28 mouse cellular contexts compared by ENCODE assay signal in genomic region chr11:82452516-82452915, GRCm38 (mm10).
DNase-seq lines count a peak whose midpoint lies in the region; ATAC-seq and TF ChIP-seq lines count a peak whose summit lies in the region.
"Had no signal": no experiment of that assay in that cellular context is flagged by ENCODE, and none has a peak within 500 bp of the region (broad histone marks: within the 10 kb centered on the region; RNA-seq: fewer than 3 reads in every experiment).

No protein-coding gene starts in this region.

- no peak for DNase-seq in hindbrain, embryonic 14.5 days (ENCODE audit: low spot score)
- peak; percentile 49 for DNase-seq in hindbrain, postnatal 0 days (ENCODE audit: low spot score)
- DNase-seq in midbrain, embryonic 11.5 days (ENCODE audit: low spot score, missing footprints), result peak; percentile 71
- no peak for DNase-seq in neural tube, embryonic 10.5 days (ENCODE audit: extremely low spot score, low spot score)
- DNase-seq: adrenal gland, postnatal 10 days; adrenal gland, postnatal 36 days; B cell, adult 2 months; cerebellum, adult 18-20 months; cerebellum, adult 9-11 months; cerebellum, postnatal 36 days; embryo, embryonic 11 days; gastrocnemius, postnatal 25 days; heart, adult 18-20 months; heart, postnatal 14 days; heart, postnatal 4 days had no signal

- no peak overlapping the region for H3K4me3 ChIP-seq in hindbrain, embryonic 13.5 days
- no peak overlapping the region for H3K4me3 ChIP-seq in hindbrain, embryonic 14.5 days (replicated peaks; ENCODE audit: low read length)
- H3K4me3 ChIP-seq in hindbrain, postnatal 0 days (ENCODE audit: low read length), result no peak overlapping the region
- no peak overlapping the region for H3K4me3 ChIP-seq in hindbrain, embryonic 12.5 days
- H3K4me3 ChIP-seq in midbrain, embryonic 11.5 days (ENCODE audit: low read depth, low read length), result no peak overlapping the region
- H3K4me3 ChIP-seq in midbrain, embryonic 15.5 days, result no peak overlapping the region
- no peak overlapping the region for H3K4me3 ChIP-seq in neural tube, embryonic 13.5 days
- H3K4me3 ChIP-seq: embryonic facial prominence, embryonic 10.5 days; embryonic facial prominence, embryonic 13.5 days; erythroblast, embryonic 14.5 days; forebrain, embryonic 12.5 days; forebrain, embryonic 15.5 days; heart, embryonic 13.5 days; intestine, embryonic 15.5 days had no signal

- H3K9ac ChIP-seq in hindbrain, embryonic 13.5 days, result no peak overlapping the region
- H3K9ac ChIP-seq in hindbrain, embryonic 14.5 days, result no peak overlapping the region
- no peak overlapping the region for H3K9ac ChIP-seq in hindbrain, postnatal 0 days (replicated peaks; ENCODE audit: low read length)
- no peak overlapping the region for H3K9ac ChIP-seq in hindbrain, embryonic 12.5 days
- H3K9ac ChIP-seq in midbrain, embryonic 11.5 days (ENCODE audit: low read length), result no peak overlapping the region
- no peak overlapping the region for H3K9ac ChIP-seq in midbrain, embryonic 15.5 days
- H3K9ac ChIP-seq in neural tube, embryonic 13.5 days, result no peak overlapping the region
- H3K9ac ChIP-seq: embryonic facial prominence, embryonic 13.5 days; forebrain, embryonic 12.5 days; forebrain, embryonic 15.5 days; heart, embryonic 13.5 days; intestine, embryonic 15.5 days had no signal

- ATAC-seq in hindbrain, embryonic 13.5 days (ENCODE audit: low FRiP score), result no peak
- ATAC-seq in hindbrain, embryonic 14.5 days (ENCODE audit: low FRiP score), result no peak
- no peak for ATAC-seq in hindbrain, postnatal 0 days
- no peak for ATAC-seq in hindbrain, embryonic 12.5 days (ENCODE audit: low FRiP score)
- no peak for ATAC-seq in midbrain, embryonic 11.5 days (ENCODE audit: low FRiP score)
- no peak for ATAC-seq in midbrain, embryonic 15.5 days (replicated peaks)
- no peak for ATAC-seq in neural tube, embryonic 13.5 days (ENCODE audit: low read depth)
- ATAC-seq: forebrain, embryonic 15.5 days; intestine, embryonic 15.5 days; Patski had no signal

- no peak overlapping the region for H3K4me2 ChIP-seq in hindbrain, embryonic 13.5 days
- no peak overlapping the region for H3K4me2 ChIP-seq in hindbrain, embryonic 14.5 days (replicated peaks)
- H3K4me2 ChIP-seq in hindbrain, postnatal 0 days (ENCODE audit: low read depth, low read length), result no peak overlapping the region
- no peak overlapping the region for H3K4me2 ChIP-seq in hindbrain, embryonic 12.5 days (replicated peaks)
- H3K4me2 ChIP-seq in midbrain, embryonic 11.5 days, result no peak overlapping the region
- no peak overlapping the region for H3K4me2 ChIP-seq in midbrain, embryonic 15.5 days
- H3K4me2 ChIP-seq in neural tube, embryonic 13.5 days, result no peak overlapping the region
- H3K4me2 ChIP-seq: embryonic facial prominence, embryonic 13.5 days; forebrain, embryonic 12.5 days; forebrain, embryonic 15.5 days; heart, embryonic 13.5 days; intestine, embryonic 15.5 days had no signal

- peaks cover 20% of the 10 kb centered on the region for H3K4me1 ChIP-seq in hindbrain, embryonic 13.5 days (replicated peaks)
- peaks cover 15% of the 10 kb centered on the region for H3K4me1 ChIP-seq in hindbrain, embryonic 14.5 days (replicated peaks; ENCODE audit: control insufficient read depth, insufficient read depth, low read length)
- H3K4me1 ChIP-seq in hindbrain, postnatal 0 days (ENCODE audit: insufficient read depth, low read length), result peaks cover 10% of the 10 kb centered on the region
- peaks cover 9% of the 10 kb centered on the region for H3K4me1 ChIP-seq in hindbrain, embryonic 12.5 days
- H3K4me1 ChIP-seq in midbrain, embryonic 11.5 days (ENCODE audit: control insufficient read depth, insufficient read depth, low read length), result no peaks in the 10 kb centered on the region
- H3K4me1 ChIP-seq in midbrain, embryonic 15.5 days, result peaks cover 19% of the 10 kb centered on the region
- H3K4me1 ChIP-seq in neural tube, embryonic 13.5 days (replicated peaks), result peaks cover 28% of the 10 kb centered on the region
- H3K4me1 ChIP-seq: embryonic facial prominence, embryonic 13.5 days; heart, embryonic 13.5 days; intestine, embryonic 15.5 days had no signal

- H3K27me3 ChIP-seq in hindbrain, embryonic 13.5 days, result 0 out of 2 replicates have a peak, but pooled peaks cover 8% of the 10 kb centered on the region
- no peaks in the 10 kb centered on the region for H3K27me3 ChIP-seq in hindbrain, embryonic 14.5 days (ENCODE audit: control insufficient read depth, insufficient read depth, low read length)
- no peaks in the 10 kb centered on the region for H3K27me3 ChIP-seq in hindbrain, postnatal 0 days (ENCODE audit: insufficient read depth, low read length)
- H3K27me3 ChIP-seq in hindbrain, embryonic 12.5 days, result no peaks in the 10 kb centered on the region
- H3K27me3 ChIP-seq in midbrain, embryonic 11.5 days (ENCODE audit: control insufficient read depth, insufficient read depth, low read length), result no peaks in the 10 kb centered on the region; the same call in 1 of the 2 replicates
- no peaks in the 10 kb centered on the region for H3K27me3 ChIP-seq in midbrain, embryonic 15.5 days (replicated peaks)
- no peaks in the 10 kb centered on the region for H3K27me3 ChIP-seq in neural tube, embryonic 13.5 days
- H3K27me3 ChIP-seq: embryonic facial prominence, embryonic 13.5 days; forebrain, embryonic 15.5 days; intestine, embryonic 15.5 days had no signal

- peak overlapping the region; percentile 61 for H3K27ac ChIP-seq in hindbrain, embryonic 13.5 days
- H3K27ac ChIP-seq in hindbrain, embryonic 14.5 days, result no peak overlapping the region
- H3K27ac ChIP-seq in hindbrain, postnatal 0 days, result no peak overlapping the region
- H3K27ac ChIP-seq in hindbrain, embryonic 12.5 days, result no peak overlapping the region
- H3K27ac ChIP-seq in midbrain, embryonic 11.5 days (ENCODE audit: low read depth, low read length), result no peak overlapping the region
- H3K27ac ChIP-seq in midbrain, embryonic 15.5 days, result no peak overlapping the region
- peak overlapping the region; percentile 71 for H3K27ac ChIP-seq in neural tube, embryonic 13.5 days (replicated peaks)
- H3K27ac ChIP-seq: embryonic facial prominence, embryonic 10.5 days; embryonic facial prominence, embryonic 13.5 days; forebrain, embryonic 12.5 days; forebrain, embryonic 15.5 days; heart, embryonic 13.5 days; intestine, embryonic 15.5 days had no signal

- H3K9me3 ChIP-seq in hindbrain, embryonic 13.5 days, result no peaks in the 10 kb centered on the region
- H3K9me3 ChIP-seq in hindbrain, embryonic 14.5 days (ENCODE audit: control insufficient read depth, low read length), result no peaks in the 10 kb centered on the region
- no peaks in the 10 kb centered on the region for H3K9me3 ChIP-seq in hindbrain, postnatal 0 days (ENCODE audit: low read length)
- no peaks in the 10 kb centered on the region for H3K9me3 ChIP-seq in hindbrain, embryonic 12.5 days (replicated peaks)
- H3K9me3 ChIP-seq in midbrain, embryonic 11.5 days (ENCODE audit: control insufficient read depth, low read length), result no peaks in the 10 kb centered on the region
- no peaks in the 10 kb centered on the region for H3K9me3 ChIP-seq in midbrain, embryonic 15.5 days
- no peaks in the 10 kb centered on the region for H3K9me3 ChIP-seq in neural tube, embryonic 13.5 days
- H3K9me3 ChIP-seq: embryonic facial prominence, embryonic 10.5 days; embryonic facial prominence, embryonic 13.5 days; forebrain, embryonic 12.5 days; forebrain, embryonic 15.5 days; heart, embryonic 13.5 days; intestine, embryonic 15.5 days had no signal

- 39% methylated on average over 5 of the region's 5 CpGs for WGBS in hindbrain, embryonic 13.5 days
- WGBS in hindbrain, embryonic 14.5 days, result 42% methylated on average over 5 of the region's 5 CpGs
- WGBS in hindbrain, postnatal 0 days, result 30% methylated on average over 5 of the region's 5 CpGs
- 58% methylated on average over 5 of the region's 5 CpGs for WGBS in hindbrain, embryonic 12.5 days
- 48% methylated on average over 5 of the region's 5 CpGs for WGBS in midbrain, embryonic 11.5 days
- WGBS in midbrain, embryonic 15.5 days, result 28% methylated on average over 5 of the region's 5 CpGs
- 38% methylated on average over 5 of the region's 5 CpGs for WGBS in neural tube, embryonic 13.5 days

- H3K36me3 ChIP-seq in hindbrain, embryonic 13.5 days, result no peaks in the 10 kb centered on the region
- H3K36me3 ChIP-seq in hindbrain, embryonic 14.5 days (replicated peaks; ENCODE audit: control insufficient read depth, insufficient read depth), result no peaks in the 10 kb centered on the region
- H3K36me3 ChIP-seq in hindbrain, postnatal 0 days (ENCODE audit: insufficient read depth, low read length), result no peaks in the 10 kb centered on the region
- no peaks in the 10 kb centered on the region for H3K36me3 ChIP-seq in hindbrain, embryonic 12.5 days
- H3K36me3 ChIP-seq in midbrain, embryonic 11.5 days (ENCODE audit: control insufficient read depth, insufficient read depth, low read length), result no peaks in the 10 kb centered on the region
- no peaks in the 10 kb centered on the region for H3K36me3 ChIP-seq in midbrain, embryonic 15.5 days (replicated peaks)
- no peaks in the 10 kb centered on the region for H3K36me3 ChIP-seq in neural tube, embryonic 13.5 days
- H3K36me3 ChIP-seq: embryonic facial prominence, embryonic 10.5 days; embryonic facial prominence, embryonic 13.5 days; forebrain, embryonic 12.5 days; forebrain, embryonic 15.5 days; G1E; heart, embryonic 13.5 days; intestine, embryonic 15.5 days had no signal

- no peak for TF ChIP-seq CTCF in hindbrain, postnatal 0 days (IDR thresholded peaks at IDR 0.05; ENCODE audit: low read depth)

Comparison
In these comparisons a context has a peak if more than half of its experiments do, and no peak if none do; other contexts are left out.
1. H3K27ac ChIP-seq: peak in hindbrain, embryonic 13.5 days (single experiment) and neural tube, embryonic 13.5 days (single experiment); none in hindbrain, embryonic 14.5 days (single experiment), hindbrain, postnatal 0 days (single experiment), hindbrain, embryonic 12.5 days (single experiment), midbrain, embryonic 11.5 days (single experiment) and midbrain, embryonic 15.5 days (single experiment).
2. DNase-seq: peak in hindbrain, postnatal 0 days (single experiment) and midbrain, embryonic 11.5 days (single experiment); none in hindbrain, embryonic 14.5 days (single experiment) and neural tube, embryonic 10.5 days (single experiment).